Comparison of ENCODE assay signal across 8 mouse cellular contexts in genomic region chr11:61494129-61494997, GRCm38 (mm10). TPM values are rescaled to one million over a fixed set of nuclear protein-coding genes. Genes with fewer than 3 reads are reported as not detected.
DNase-seq lines count a peak whose midpoint lies in the region; ATAC-seq and TF ChIP-seq lines count a peak whose summit lies in the region.

Gene Mapk7 (minus strand): TSS chr11:61494406.

- under 1% methylated on average over 62 of the region's 62 CpGs for WGBS in bone marrow, adult 2 months
- whole genome bisulfite sequencing in embryonic facial prominence, embryonic 15.5 days = under 1% methylated on average over 62 of the region's 62 CpGs

- no peak; the same call in 1 of the 2 replicates for TF ChIP-seq POLR2A in bone marrow, adult 2 months (IDR thresholded peaks at IDR 0.05; ENCODE audit: borderline replicate concordance, control insufficient read depth, low read depth, low read length)

- peak within 1 kb of the TSS; percentile 77 for H3K4me3 ChIP-seq in bone marrow, adult 2 months (replicated peaks; ENCODE audit: control insufficient read depth, low read depth, low read length)
- peak within 1 kb of the TSS; percentile 72 for H3K4me3 ChIP-seq in embryonic facial prominence, embryonic 15.5 days (replicated peaks)

- TF ChIP-seq CTCF in bone marrow, adult 2 months (IDR thresholded peaks at IDR 0.05; ENCODE audit: control insufficient read depth, insufficient read depth, low read length) = no peak

- H3K4me2 ChIP-seq in embryonic facial prominence, embryonic 15.5 days (replicated peaks) = peak within 1 kb of the TSS; percentile 85

- no peaks in the 10 kb centered on the region; the same call in 1 of the 2 replicates for H3K4me1 ChIP-seq in bone marrow, adult 2 months (ENCODE audit: control insufficient read depth, insufficient read depth, low read length)
- peaks cover 38% of the 10 kb centered on the region for H3K4me1 ChIP-seq in embryonic facial prominence, embryonic 15.5 days

- peaks cover 32% of the 10 kb centered on the region for H3K36me3 ChIP-seq in embryonic facial prominence, embryonic 15.5 days

- H3K9ac ChIP-seq in embryonic facial prominence, embryonic 15.5 days = peak within 1 kb of the TSS; percentile 73

- peak within 1 kb of the TSS; percentile 41 for H3K27ac ChIP-seq in bone marrow, adult 2 months (ENCODE audit: control insufficient read depth, insufficient read depth, low read depth, low read length, poor library complexity)
- H3K27ac ChIP-seq in embryonic facial prominence, embryonic 15.5 days (replicated peaks) = peak within 1 kb of the TSS; percentile 93

- H3K27me3 ChIP-seq in embryonic facial prominence, embryonic 15.5 days = no peaks in the 10 kb centered on the region

- DNase-seq in A20 (ENCODE audit: low read depth, low spot score) (peak; percentile 100), liver (peak; percentile 99)
- peak; percentile 94 for DNase-seq in heart, adult 8-10 months (ENCODE audit: low spot score)
- DNase-seq in kidney, adult 9 months = peak; percentile 97
- DNase-seq in spleen, postnatal 4 days (ENCODE audit: low spot score in 2 of 2) = peak; percentile 96 to 98

- no peaks in the 10 kb centered on the region for H3K9me3 ChIP-seq in embryonic facial prominence, embryonic 15.5 days (replicated peaks)

- ATAC-seq in embryonic facial prominence, embryonic 15.5 days (ENCODE audit: insufficient number of reproducible peaks, low FRiP score, low TSS enrichment, low read depth) = peak; percentile 95
- peak; percentile 81 for ATAC-seq in monocyte, adult 5-6 weeks (replicated peaks; ENCODE audit: insufficient number of reproducible peaks, low FRiP score, low TSS enrichment, poor library complexity, severe bottlenecking)

RNA-seq across cellular contexts. Expression of gene Mapk7, which starts in this region (rescaled TPM):
- polyA plus RNA-seq in bone marrow, adult 2 months (2011; ENCODE audit: insufficient read depth, insufficient read length, low replicate concordance, missing spikeins) = 8.4 and 16.3 TPM in 2 replicates
- polyA plus RNA-seq in embryonic facial prominence, embryonic 15.5 days (2015; fragmentation: Nextera tagmentation; extraction: Ambion mirVana) = 61.9 and 62.9 TPM in 2 replicates
- total RNA-seq in heart, adult 8-10 months (2022) = 1 to 10 TPM; 4.3 to 5.1 (median 4.7) TPM
- 14.7 to 31.5 TPM (median 15.7 TPM) in 3 replicates for total RNA-seq in monocyte, adult 5-6 weeks (2017)

Comparison
In these comparisons a context has a peak if more than half of its experiments do, and no peak if none do; other contexts are left out.
1. Peak in every context shown above with its lines: DNase-seq, ATAC-seq, H3K4me3 ChIP-seq and H3K27ac ChIP-seq.